Mouse (Mus musculus) CH12.LX (cell line): ENCODE results near the gene Scn8a. TPM values are rescaled to one million over a fixed set of nuclear protein-coding genes. Genes with fewer than 3 reads are reported as not detected.

Experiments used
- DNase-seq: peaks from one replicate; pipeline ENCODE4 v3.0.0-alpha.2; 2013; ENCODE audit errors: extremely low read depth
- H3K27ac ChIP-seq: 2 replicates; pipeline ENCODE4 v1.5.1; 2012; ENCODE audit warnings: low read depth, mild to moderate bottlenecking, control low read depth, moderate library complexity; ENCODE audit not compliant: insufficient read depth
- H3K27me3 ChIP-seq: replicated peaks from 2 replicates; pipeline ENCODE3; 2012; ENCODE audit warnings: inconsistent platforms
- H3K36me3 ChIP-seq, 2 experiments: replicated peaks in 1 of 2; 2 replicates each; pipeline versions ENCODE3 to v1.6.1; 2012; ENCODE audit warnings: inconsistent platforms in 1 of 2, low read length in 1 of 2, mild to moderate bottlenecking in 1 of 2, mixed read lengths in 1 of 2, moderate library complexity in 1 of 2; ENCODE audit not compliant: control insufficient read depth in 1 of 2, insufficient read depth in 1 of 2
- H3K4me1 ChIP-seq, 2 experiments: 2 replicates each; pipeline ENCODE4 v1.6.1; 2012; ENCODE audit warnings: inconsistent platforms in 1 of 2, moderate library complexity in 1 of 2; ENCODE audit not compliant: insufficient read depth in 2 of 2, control insufficient read depth in 1 of 2
- H3K4me2 ChIP-seq: 2 replicates; pipeline ENCODE4 v1.6.1; 2012; ENCODE audit warnings: low read depth, mild to moderate bottlenecking, control low read depth; ENCODE audit not compliant: poor library complexity, insufficient read depth, severe bottlenecking
- H3K4me3 ChIP-seq, 3 experiments: fragments of 150-350 bp in 1 of 3; sonication (generic) in 1 of 3; replicated peaks in 1 of 3; 2 replicates each; pipeline versions ENCODE3 to v1.5.1; 2011 to 2012; ENCODE audit warnings: low read depth in 2 of 3, low read length in 2 of 3, mild to moderate bottlenecking in 2 of 3, moderate library complexity in 2 of 3, control low read depth in 1 of 3, improper control_type of control experiment in 1 of 3, inconsistent platforms in 1 of 3, mixed read lengths in 1 of 3; ENCODE audit not compliant: poor library complexity in 1 of 3
- H3K79me2 ChIP-seq: replicated peaks from 2 replicates; pipeline ENCODE4 v1.6.1; 2012; ENCODE audit warnings: mild to moderate bottlenecking, moderate library complexity; ENCODE audit not compliant: control insufficient read depth, poor library complexity, insufficient read depth, severe bottlenecking; ENCODE audit errors: extremely low read depth
- H3K9ac ChIP-seq: 2 replicates; pipeline ENCODE4 v1.6.1; 2012; ENCODE audit warnings: low read depth, mild to moderate bottlenecking, control low read depth, moderate library complexity; ENCODE audit not compliant: insufficient read depth
- H3K9me3 ChIP-seq: replicated peaks from 2 replicates; pipeline ENCODE3; 2012; ENCODE audit warnings: low read length, inconsistent platforms, mixed read lengths
- CHD1 ChIP-seq: IDR thresholded peaks from 2 replicates; pipeline ENCODE4 v1.6.1; 2012; ENCODE audit warnings: low read depth, low read length, improper control_type of control experiment, inconsistent platforms
- CHD2 ChIP-seq: IDR thresholded peaks from 2 replicates; pipeline ENCODE4 v1.6.1; 2011; ENCODE audit warnings: low read length, improper control_type of control experiment
- CTCF ChIP-seq, 2 experiments: IDR thresholded peaks in 1 of 2; conservative IDR thresholded peaks in 1 of 2; 2 replicates each; pipeline ENCODE4 v1.5.1; 2011 to 2012; ENCODE audit warnings: low read depth in 2 of 2, low read length in 2 of 2, improper control_type of control experiment in 1 of 2, inconsistent platforms in 1 of 2, mild to moderate bottlenecking in 1 of 2, moderate library complexity in 1 of 2
- E2F4 ChIP-seq: IDR thresholded peaks from 2 replicates; pipeline ENCODE4 v1.6.1; 2011; ENCODE audit warnings: low read depth, low read length, improper control_type of control experiment; ENCODE audit not compliant: insufficient replicate concordance
- EP300 ChIP-seq: IDR thresholded peaks from 2 replicates; pipeline ENCODE4 v1.6.1; 2011; ENCODE audit warnings: low read length, improper control_type of control experiment
- ETS1 ChIP-seq: conservative IDR thresholded peaks from 2 replicates; pipeline ENCODE4 v1.6.1; 2012; ENCODE audit warnings: low read depth, mild to moderate bottlenecking, inconsistent platforms, low read length, improper control_type of control experiment, moderate library complexity
- HCFC1 ChIP-seq: IDR thresholded peaks from 2 replicates; pipeline ENCODE4 v1.6.1; 2012; ENCODE audit warnings: low read depth, mild to moderate bottlenecking, inconsistent platforms, low read length, improper control_type of control experiment
- IRF4 ChIP-seq: IDR thresholded peaks from 2 replicates; pipeline ENCODE4 v1.6.1; 2014; ENCODE audit warnings: low read depth, mild to moderate bottlenecking, inconsistent platforms, low read length, improper control_type of control experiment
- JUN ChIP-seq: IDR thresholded peaks from 2 replicates; pipeline ENCODE4 v1.6.1; 2011; ENCODE audit warnings: low read depth, mild to moderate bottlenecking, low read length, improper control_type of control experiment, moderate library complexity; ENCODE audit not compliant: insufficient read depth
- JUND ChIP-seq: conservative IDR thresholded peaks from 2 replicates; pipeline ENCODE4 v1.6.1; 2011; ENCODE audit warnings: low read depth, low read length, improper control_type of control experiment
- KAT2A ChIP-seq: IDR thresholded peaks from 2 replicates; pipeline ENCODE4 v1.6.1; 2012; ENCODE audit warnings: low read length, improper control_type of control experiment, inconsistent platforms; ENCODE audit not compliant: insufficient replicate concordance
- MAX ChIP-seq: IDR thresholded peaks from 2 replicates; pipeline ENCODE4 v1.6.1; 2011; ENCODE audit warnings: low read length, improper control_type of control experiment
- MEF2A ChIP-seq: IDR thresholded peaks from 2 replicates; pipeline ENCODE4 v1.6.1; 2014; ENCODE audit warnings: low read depth, mild to moderate bottlenecking, inconsistent platforms, low read length, improper control_type of control experiment, borderline replicate concordance
- MXI1 ChIP-seq: IDR thresholded peaks from 2 replicates; pipeline ENCODE4 v1.6.1; 2011; ENCODE audit warnings: mild to moderate bottlenecking, low read depth, low read length, improper control_type of control experiment
- NELFE ChIP-seq: IDR thresholded peaks from 2 replicates; pipeline ENCODE4 v1.6.1; 2011; ENCODE audit warnings: low read depth, low read length, improper control_type of control experiment
- NRF1 ChIP-seq: IDR thresholded peaks from 2 replicates; pipeline ENCODE4 v1.6.1; 2014; ENCODE audit warnings: low read depth, mild to moderate bottlenecking, inconsistent platforms, low read length, improper control_type of control experiment, moderate library complexity
- PAX5 ChIP-seq: IDR thresholded peaks from 2 replicates; pipeline ENCODE4 v1.6.1; 2012; ENCODE audit warnings: low read length, inconsistent platforms, mixed read lengths
- POLR2A ChIP-seq: IDR thresholded peaks from 2 replicates; pipeline ENCODE4 v1.6.1; 2011; ENCODE audit warnings: low read depth, mild to moderate bottlenecking, improper control_type of control experiment, low read length
- RAD21 ChIP-seq: IDR thresholded peaks from 2 replicates; pipeline ENCODE4 v1.6.1; 2011; ENCODE audit warnings: low read depth, mild to moderate bottlenecking, low read length, improper control_type of control experiment, moderate library complexity
- TCF12 ChIP-seq: IDR thresholded peaks from 2 replicates; pipeline ENCODE4 v1.6.1; 2014; ENCODE audit warnings: low read depth, mild to moderate bottlenecking, inconsistent platforms, low read length, improper control_type of control experiment
- UBTF ChIP-seq: IDR thresholded peaks from 2 replicates; pipeline ENCODE4 v1.6.1; 2012; ENCODE audit warnings: low read depth, mild to moderate bottlenecking, inconsistent platforms, low read length, improper control_type of control experiment, moderate library complexity
- USF1 ChIP-seq: IDR thresholded peaks from 2 replicates; pipeline ENCODE4 v1.6.1; 2014; ENCODE audit warnings: low read depth, mild to moderate bottlenecking, inconsistent platforms, low read length, improper control_type of control experiment
- USF2 ChIP-seq: conservative IDR thresholded peaks from 2 replicates; pipeline ENCODE4 v1.6.1; 2011; ENCODE audit warnings: low read depth, low read length, improper control_type of control experiment
- ZC3H11A ChIP-seq: IDR thresholded peaks from 2 replicates; pipeline ENCODE4 v1.6.1; 2012; ENCODE audit warnings: low read depth, mild to moderate bottlenecking, inconsistent platforms, low read length, improper control_type of control experiment
- dilution Hi-C: fragments of 300-500 bp; cut with MboI; formaldehyde crosslinking; loops from 2 replicates; pipeline ENCODE4 v1.14.3; 2020; ENCODE audit warnings: low sequenced_read_pairs; ENCODE audit not compliant: extremely low pct_unique_long_range_greater_than_20kb, extremely low pct_ligation_motif_present
- in situ Hi-C: fragments of 300-500 bp; cut with MboI; formaldehyde crosslinking; loops from 3 replicates; pipeline ENCODE4 v1.14.3; 2019; ENCODE audit warnings: low sequenced_read_pairs, low pct_ligation_motif_present, low pct_unique_long_range_greater_than_20kb, mixed read lengths
- polyA plus RNA-seq: library from polyadenylated mRNA; unstranded; fragments of >175 nt; gene quantifications from 2 replicates; pipeline ENCODE4 v1.2.1, GENCODE M21; 2012; ENCODE audit warnings: low read depth; ENCODE audit not compliant: insufficient read length
- total RNA-seq, 2 experiments: library from RNA; depleted of rRNA; stranded (reverse); fragments of 300-350 nt in 1 of 2; fragments of >200 nt in 1 of 2; gene quantifications; 2 replicates each; pipeline ENCODE4 v1.2.3; 2012 to 2014

Gene Scn8a
- total and polyA plus RNA-seq, 3 experiments, result 0.13 to 0.39 (median 0.15) TPM

GRCm38 (mm10) chr15:101088291-101088690 lies 218.6 kb downstream of the Scn8a start:
- in situ Hi-C loops (no loop called here), dilution Hi-C loops (no loop called here)
- no peak overlapping the region for H3K9ac ChIP-seq
- H3K4me1 ChIP-seq, result peaks cover 6 to 8% of the 10 kb centered on the region in 2 experiments; a peak in 3 of 4 replicates
- H3K9me3 ChIP-seq, result no peaks in the 10 kb centered on the region
- no peak overlapping the region for H3K27ac ChIP-seq
- H3K27me3 ChIP-seq, result peaks cover 67% of the 10 kb centered on the region
- no peak for DNase-seq
- TF ChIP-seq TCF12, result no peak
- TF ChIP-seq E2F4, result no peak
- no peak for TF ChIP-seq MEF2A
- TF ChIP-seq JUN, result no peak
- no peak for TF ChIP-seq UBTF
- TF ChIP-seq PAX5, result no peak
- TF ChIP-seq RAD21, result no peak
- no peak for TF ChIP-seq POLR2A
- no peak for TF ChIP-seq CHD1
- no peak for TF ChIP-seq NELFE
- TF ChIP-seq KAT2A, result no peak
- TF ChIP-seq JUND, result no peak
- TF ChIP-seq ZC3H11A, result no peak
- TF ChIP-seq USF1, result no peak
- TF ChIP-seq IRF4, result no peak
- TF ChIP-seq USF2, result no peak
- no peaks in the 10 kb centered on the region for H3K79me2 ChIP-seq
- no peaks in the 10 kb centered on the region for H3K36me3 ChIP-seq
- no peak overlapping the region for H3K4me2 ChIP-seq
- H3K4me3 ChIP-seq, result no peak overlapping the region

- DNase-seq, result no peak
- no peak for TF ChIP-seq CTCF (conservative IDR thresholded peaks at IDR 0.05 in 1 of 2, IDR thresholded peaks at IDR 0.05 in 1 of 2; ENCODE audit: low read depth in 2 of 2, low read length in 2 of 2)
- TF ChIP-seq CHD1, result no peak
- TF ChIP-seq HCFC1, result no peak
- no peak for TF ChIP-seq NRF1
- no peak for TF ChIP-seq CHD2
- no peak for TF ChIP-seq NELFE
- no peak for TF ChIP-seq EP300
- TF ChIP-seq MEF2A, result no peak
- TF ChIP-seq ZC3H11A, result no peak
- TF ChIP-seq POLR2A, result no peak
- no peak for TF ChIP-seq MAX
- TF ChIP-seq ETS1, result no peak
- no peak for TF ChIP-seq USF1
- no peak for TF ChIP-seq PAX5
- TF ChIP-seq IRF4, result no peak
- no peak for TF ChIP-seq TCF12
- no peak for TF ChIP-seq MXI1
- TF ChIP-seq, all 38 proteins: peak for 0
- Histone ChIP-seq H3K79me2 (no peaks in the 10 kb centered on the region), H3K27ac (no peak overlapping the region), H3K4me1 (peaks cover 2 to 6% of the 10 kb centered on the region in 2 experiments; a peak in 3 of 4 replicates), H3K4me3 (no peak overlapping the region), H3K36me3 (no peaks in the 10 kb centered on the region), H3K9ac (no peak overlapping the region), H3K4me2 (no peak overlapping the region), H3K27me3 (peaks cover 66% of the 10 kb centered on the region), H3K9me3 (no peaks in the 10 kb centered on the region)
- in situ Hi-C loops, result no loop called here
- dilution Hi-C loops, result no loop called here
Measured at GRCm38 (mm10) chr15:101091551-101091950, 221.9 kb downstream of the Scn8a start.
